Mouse (Mus musculus) cerebellum, adult 2 months (tissue): Measurements from ENCODE around the gene Mpv17l.

Experiments
- CTCF ChIP-seq: fragments of 200-500 bp; IDR thresholded peaks from 2 replicates; pipeline ENCODE4 v1.5.1; 2011; ENCODE audit warnings: low read depth, mild to moderate bottlenecking, control low read depth, low read length, moderate library complexity, borderline replicate concordance; ENCODE audit not compliant: insufficient read depth
- POLR2A ChIP-seq: fragments of 200-500 bp; IDR thresholded peaks from 2 replicates; pipeline ENCODE4 v1.6.1; 2011; ENCODE audit warnings: low read length, control low read depth, borderline replicate concordance; ENCODE audit not compliant: insufficient read depth

DNA sequence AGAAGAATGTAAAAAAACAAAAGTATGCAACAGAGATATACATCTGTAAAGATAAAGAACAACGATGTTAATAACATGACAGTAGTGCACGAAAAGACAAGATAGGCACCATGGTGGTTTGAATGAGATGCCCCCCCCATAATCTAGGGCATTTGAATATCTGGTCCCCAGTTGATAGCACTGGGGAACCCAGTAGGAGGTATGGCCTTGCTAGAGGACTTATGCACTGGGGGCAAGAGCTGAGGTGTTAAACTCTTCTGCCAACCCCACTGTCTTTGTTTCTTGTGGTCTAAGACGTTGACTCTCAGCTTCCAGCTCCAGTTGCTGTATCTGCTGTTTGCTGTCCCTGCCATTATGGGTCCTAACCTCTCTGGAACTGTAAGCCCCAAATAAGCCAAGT, 7.2 kb upstream of the Mpv17l start:
- TF ChIP-seq POLR2A, result no peak
- TF ChIP-seq CTCF, result no peak
